Mouse (Mus musculus) c-Kit-positive CD71-positive TER-119-negative erythroid progenitor cells, embryonic 14.5 days (primary cell): ENCODE measurements at regions not wholly inside any gene's neighbourhood (a gene's known extent, or its start where the extent isn't known, plus 50 kb on each side); places are given as distances from the start of the nearest gene placed in this dataset.
"Not testable (repeated sequence)": the region's sequence is repeated elsewhere in the genome, so short reads cannot be mapped to it uniquely, and the experiment has no call there.

Experiments
- DNase-seq: peaks from one replicate; pipeline ENCODE4 v3.0.0-alpha.2; 2013; ENCODE audit warnings: low read depth

DNA sequence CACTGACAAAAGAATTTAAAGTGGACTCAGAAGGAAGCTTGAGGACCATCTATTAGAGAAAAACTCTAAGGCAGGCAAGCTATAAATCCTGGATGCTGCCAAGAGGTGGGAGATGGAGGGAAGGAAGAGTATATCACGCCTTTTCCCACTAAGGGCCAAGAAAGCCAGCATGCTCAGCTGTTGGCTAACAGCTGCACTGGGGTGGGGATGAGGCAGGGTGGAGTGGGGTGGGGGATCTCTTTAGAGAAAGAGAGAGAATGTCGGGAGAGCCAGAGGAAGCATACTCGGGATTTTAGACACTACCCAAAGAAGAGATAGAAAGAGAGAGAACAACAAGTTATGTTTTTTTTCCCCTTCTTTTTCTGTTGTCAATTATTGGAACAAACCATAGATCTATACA, 115.2 kb upstream of the Shb start:
- no peak for DNase-seq

- no peak for DNase-seq
Measured at GRCm38 (mm10) chr4:45642604-45643003, 110.3 kb upstream of the Shb start.

GRCm38 (mm10) chr4:45641272-45641671, 109.0 kb upstream of the Shb start:
- no peak for DNase-seq

- DNase-seq, result no peak
Measured at GRCm38 (mm10) chr4:45640713-45641112, 108.4 kb upstream of the Shb start.

DNA sequence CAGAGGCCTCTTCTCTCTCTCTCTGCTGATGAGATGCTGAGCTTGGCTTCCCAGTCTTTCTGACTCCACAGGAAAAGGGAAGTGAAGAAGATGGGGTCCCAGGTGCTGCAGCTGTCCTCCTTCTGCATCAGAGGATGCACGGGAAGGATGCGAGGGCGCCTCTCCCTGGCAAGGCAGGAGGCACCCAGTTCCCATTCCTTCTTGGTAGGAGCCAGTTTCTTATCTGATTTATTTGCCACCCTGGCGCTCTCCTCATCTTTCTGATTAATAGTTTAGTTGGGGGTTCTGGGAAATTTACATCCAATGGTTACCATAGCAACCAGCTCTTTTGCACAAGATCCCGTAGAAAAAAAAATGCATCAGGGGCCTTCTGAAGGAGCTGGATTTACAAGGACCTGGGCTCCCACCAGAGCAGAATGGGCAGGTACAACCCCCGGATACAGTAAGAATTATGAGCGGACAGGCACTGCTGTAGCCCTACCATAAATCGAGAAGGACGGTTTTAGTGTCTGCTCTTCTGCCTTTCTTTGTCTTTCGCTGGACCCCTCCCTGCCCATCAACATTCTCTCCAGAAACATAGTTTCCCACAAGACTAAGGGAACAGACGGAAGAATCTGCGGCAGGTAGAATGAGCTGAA, 107.2 kb upstream of the Shb start:
- DNase-seq, result no peak

DNA sequence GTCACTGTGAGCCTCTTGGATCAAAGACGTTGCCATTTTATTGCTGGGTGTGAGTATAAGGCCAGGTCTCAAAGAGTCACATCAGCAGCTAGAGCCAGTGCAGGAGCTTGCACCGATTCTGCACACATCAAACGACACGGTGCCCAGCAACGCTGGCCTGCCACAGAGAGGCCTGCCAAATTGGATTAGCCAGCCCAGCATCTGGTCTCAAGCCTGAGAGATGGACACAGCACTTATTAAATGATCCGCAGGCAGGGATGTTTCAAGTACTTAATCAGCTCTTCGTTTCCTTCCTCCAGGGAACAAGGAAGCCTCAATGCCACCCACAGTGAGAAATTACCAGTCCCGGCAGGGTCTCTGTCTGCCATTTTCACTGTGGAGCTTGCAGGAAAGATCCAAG, 106.1 kb upstream of the Shb start:
- no peak for DNase-seq

GRCm38 (mm10) chr4:45631276-45632045, 99.2 kb upstream of the Shb start:
- no peak for DNase-seq

DNA sequence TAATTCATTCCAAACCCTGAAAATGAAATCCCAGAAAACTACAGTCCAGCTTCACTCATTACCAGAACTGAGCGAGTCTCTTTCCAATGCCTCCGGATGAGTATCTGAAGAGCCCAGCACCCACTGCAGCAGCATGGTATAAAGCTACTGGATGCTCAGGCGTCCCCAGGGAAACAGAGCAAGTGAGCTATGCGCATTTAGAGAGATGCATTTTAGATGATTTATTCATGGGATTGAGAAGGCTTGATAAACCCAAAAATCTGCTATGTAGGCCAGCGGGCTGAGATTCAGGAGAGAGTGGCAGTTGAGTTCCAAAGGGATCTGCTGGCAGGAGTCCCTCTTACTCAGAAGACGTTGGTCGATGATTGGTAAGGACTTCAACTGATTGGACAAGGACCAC, 93.4 kb upstream of the Shb start:
- no peak for DNase-seq

GRCm38 (mm10) chr4:45622017-45622416, 89.7 kb upstream of the Shb start:
- no peak for DNase-seq

GRCm38 (mm10) chr4:45617126-45617525, 84.9 kb upstream of the Shb start:
- DNase-seq, result no peak

DNA sequence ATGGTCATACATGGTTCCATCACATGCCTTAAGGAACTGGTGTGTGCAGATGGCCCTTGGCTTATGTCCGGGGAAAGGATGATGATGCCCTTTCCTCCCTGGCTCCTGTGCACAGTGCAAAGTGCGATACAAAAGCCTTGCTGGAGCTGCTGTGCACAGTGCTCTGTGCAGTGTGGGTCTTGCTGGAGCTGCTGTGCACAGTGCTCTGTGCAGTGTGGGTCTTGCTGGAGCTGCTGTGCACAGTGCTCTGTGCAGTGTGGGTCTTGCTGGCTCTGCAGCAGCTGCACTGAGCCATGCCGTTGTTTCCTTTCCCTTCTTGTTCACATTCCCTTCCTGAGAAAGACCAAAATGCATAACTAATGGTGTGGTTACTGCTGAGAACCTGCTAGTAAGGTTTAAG, 81.2 kb upstream of the Shb start:
- DNase-seq, result not testable (repeated sequence)

GRCm38 (mm10) chr4:45612132-45612531, 79.9 kb upstream of the Shb start:
- DNase-seq, result peak; percentile 29

GRCm38 (mm10) chr4:45610937-45611336, 78.7 kb upstream of the Shb start:
- DNase-seq, result peak; percentile 11

DNA sequence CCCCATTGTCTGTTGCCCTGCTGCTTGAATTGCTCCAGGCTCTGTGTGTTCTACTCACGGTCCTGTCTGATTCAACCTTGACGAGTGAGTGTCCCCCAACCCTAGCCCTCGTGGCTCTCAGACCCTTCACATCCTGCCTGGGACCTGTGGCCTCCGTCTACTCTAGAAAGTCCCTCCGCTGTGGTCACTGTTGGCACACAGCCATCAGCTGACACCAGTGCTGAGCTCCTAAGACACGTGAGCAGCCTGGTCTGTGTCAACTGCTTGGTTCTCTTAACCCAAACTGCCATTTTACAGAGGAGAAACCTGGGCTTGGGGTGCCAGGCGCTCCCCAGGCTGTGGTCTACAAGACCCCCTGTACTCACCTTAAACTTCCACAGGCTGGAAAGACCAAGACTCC, 74.3 kb upstream of the Shb start:
- DNase-seq, result no peak

DNA sequence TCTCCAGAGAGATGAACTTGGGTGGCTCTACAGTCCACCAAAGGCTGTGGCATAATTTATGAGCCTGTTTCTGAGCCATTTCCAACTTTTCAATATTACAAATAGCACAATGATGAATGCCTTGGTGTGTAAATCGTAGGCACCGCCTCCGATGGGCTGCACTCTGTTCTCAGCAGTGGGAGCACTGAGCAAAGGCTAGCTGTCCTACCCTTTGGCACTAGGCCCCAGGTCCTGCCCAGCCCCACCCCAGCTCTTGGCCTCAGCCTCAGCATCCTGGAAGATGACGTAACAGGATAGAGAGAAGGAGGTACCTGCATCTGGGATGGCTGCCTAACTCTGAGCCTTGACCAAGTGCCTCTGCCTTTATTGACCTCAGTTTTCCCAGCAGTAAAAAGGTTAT, 73.4 kb upstream of the Shb start:
- no peak for DNase-seq

DNA sequence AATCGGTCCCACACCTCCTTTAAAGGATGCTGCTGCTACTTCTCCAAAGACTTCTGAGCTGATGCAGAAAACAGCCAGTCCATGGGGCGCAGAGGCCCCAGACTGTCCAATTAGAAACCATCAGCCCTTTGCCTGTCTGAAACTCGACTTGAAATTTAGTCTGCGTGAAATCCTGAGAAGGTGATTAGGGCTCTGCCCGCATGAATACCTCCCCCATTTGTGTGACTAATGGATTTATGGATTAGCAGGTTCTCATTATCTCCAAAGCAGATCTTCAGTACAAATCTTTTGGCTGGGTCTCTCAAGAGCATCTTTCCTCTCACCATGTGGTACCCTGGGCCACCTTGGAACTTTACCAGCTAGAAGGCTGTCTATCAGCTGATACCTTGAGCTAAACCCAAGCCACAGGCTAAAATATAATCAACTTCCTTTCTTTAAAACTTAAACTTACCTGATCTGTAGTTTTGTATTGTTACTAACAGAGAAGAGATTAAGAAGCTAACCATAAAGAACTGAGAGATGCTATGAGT, 72.1 kb upstream of the Shb start:
- DNase-seq, result no peak

DNA sequence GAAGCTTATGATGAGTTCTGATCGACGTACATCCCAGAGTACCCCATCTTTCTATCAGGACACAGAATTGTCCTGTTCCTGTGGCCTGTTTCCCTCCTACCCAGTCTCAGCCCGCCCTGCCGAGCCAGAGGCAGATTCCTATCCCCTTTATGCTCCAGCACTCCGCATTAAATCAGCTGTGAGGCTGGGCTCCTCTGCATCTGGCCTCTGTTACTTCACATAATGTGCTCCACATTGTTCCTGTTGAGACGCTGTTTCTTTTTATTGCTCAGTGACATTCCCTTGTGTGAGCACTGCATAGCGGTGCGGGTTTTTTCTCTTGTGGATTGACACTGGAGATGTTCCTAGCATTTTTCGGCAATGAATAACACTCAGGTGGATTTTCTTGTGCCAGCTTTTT, 68.2 kb upstream of the Shb start:
- DNase-seq, result no peak

GRCm38 (mm10) chr4:45593435-45593991, 61.2 kb upstream of the Shb start:
- no peak for DNase-seq

DNA sequence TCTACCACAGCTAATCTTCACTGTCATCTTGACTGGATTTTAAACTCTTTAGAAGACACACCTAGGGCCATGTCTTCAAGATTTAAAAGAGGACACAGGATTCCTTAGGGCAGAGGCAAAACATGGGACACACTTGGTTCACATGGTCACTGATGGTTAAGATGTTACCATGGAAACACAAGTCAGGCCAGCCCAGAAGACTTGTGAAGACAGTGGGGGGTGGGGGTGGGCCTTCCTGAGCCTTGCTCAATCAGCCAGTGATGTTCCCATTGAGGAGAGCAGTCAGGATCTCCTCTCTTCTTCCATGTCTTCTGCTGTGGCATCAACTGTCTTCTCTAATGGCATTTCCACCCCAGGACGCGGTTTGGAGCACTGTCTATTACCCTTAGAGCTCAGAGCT, 60.5 kb upstream of the Shb start:
- no peak for DNase-seq

GRCm38 (mm10) chr4:45591405-45592315, 59.4 kb upstream of the Shb start:
- no peak for DNase-seq

- no peak for DNase-seq
Measured at GRCm38 (mm10) chr4:45590836-45591235, 58.6 kb upstream of the Shb start.

GRCm38 (mm10) chr4:45588322-45588721, 56.1 kb upstream of the Shb start:
- DNase-seq, result no peak
